Mouse (Mus musculus) kidney, postnatal 0 days (tissue): ENCODE results near the gene Crybg2. TPM values are rescaled to one million over a fixed set of nuclear protein-coding genes. Genes with fewer than 3 reads are reported as not detected.

Experiments used
- ATAC-seq: fragments of 200-750 bp; cut with Nextera tagmentation; replicated peaks from 2 replicates; pipeline ENCODE4 v1.8.0; 2017; ENCODE audit warnings: low read depth, moderate number of reproducible peaks, moderate TSS enrichment, moderate library complexity; ENCODE audit not compliant: low FRiP score
- DNase-seq: peaks from one replicate; pipeline ENCODE4 v3.0.0-alpha.2; 2016; ENCODE audit warnings: low spot score
- H3K27ac ChIP-seq: fragments of 300-500 bp; sonication (generic); 2 replicates; pipeline ENCODE4 v1.5.1; 2014; ENCODE audit warnings: mild to moderate bottlenecking
- H3K27me3 ChIP-seq: fragments of 300-500 bp; sonication (generic); 2 replicates; pipeline ENCODE4 v1.6.1; 2014; ENCODE audit warnings: low read length, mixed read lengths; ENCODE audit not compliant: insufficient read depth
- H3K36me3 ChIP-seq: fragments of 300-500 bp; sonication (generic); 2 replicates; pipeline ENCODE4 v1.6.1; 2014; ENCODE audit warnings: low read length, mixed read lengths; ENCODE audit not compliant: insufficient read depth
- H3K4me1 ChIP-seq: fragments of 300-500 bp; sonication (generic); replicated peaks from 2 replicates; pipeline ENCODE4 v1.6.1; 2014; ENCODE audit warnings: antibody characterized with exemption, low read length, mixed read lengths; ENCODE audit not compliant: insufficient read depth
- H3K4me2 ChIP-seq: fragments of 300-500 bp; sonication (generic); 2 replicates; pipeline ENCODE4 v1.6.1; 2014; ENCODE audit warnings: mild to moderate bottlenecking, low read length, moderate library complexity, mixed read lengths
- H3K4me3 ChIP-seq: fragments of 300-500 bp; sonication (generic); replicated peaks from 2 replicates; pipeline ENCODE4 v1.5.1; 2014; ENCODE audit warnings: low read depth, low read length
- H3K9ac ChIP-seq: fragments of 300-500 bp; sonication (generic); 2 replicates; pipeline ENCODE4 v1.6.1; 2014; ENCODE audit warnings: low read depth, low read length
- H3K9me3 ChIP-seq: fragments of 300-500 bp; sonication (generic); replicated peaks from 2 replicates; pipeline ENCODE4 v1.6.1; 2016; ENCODE audit warnings: low read length, inconsistent platforms, mixed read lengths
- CTCF ChIP-seq: IDR thresholded peaks from 2 replicates; pipeline ENCODE4 v1.5.1; 2016; ENCODE audit warnings: antibody characterized with exemption, low read depth, mild to moderate bottlenecking, moderate library complexity
- WGBS: fragments of 180-500 bp; shearing (Covaris S2); extraction: QIAGEN DNeasy Blood & Tissue Kit; methylation state at CpG from one replicate; pipeline ENCODE4 v1.1.7; 2014; 5-methylcytosine and 5-hydroxymethylcytosine counted together
- polyA plus RNA-seq: library from polyadenylated mRNA; unstranded; fragments of >200 nt; fragmentation: Nextera tagmentation; extraction: Ambion mirVana; gene quantifications from 2 replicates; pipeline ENCODE4 v1.2.1, GENCODE M21; 2015

The Crybg2 gene
- polyA plus RNA-seq, 1 experiment from 2014 or later, result 2.8 TPM

GRCm38 (mm10) chr4:134132519-134133095 is 72.0 kb downstream of the Crybg2 start:
- H3K4me2 ChIP-seq, result no peak overlapping the region
- H3K27ac ChIP-seq, result no peak overlapping the region
- no peaks in the 10 kb centered on the region for H3K9me3 ChIP-seq
- H3K27me3 ChIP-seq, result no peaks in the 10 kb centered on the region
- H3K9ac ChIP-seq, result no peak overlapping the region
- ATAC-seq (no peak), DNase-seq (no peak)
- 0 out of 2 replicates have a peak, but pooled peaks cover 9% of the 10 kb centered on the region for H3K36me3 ChIP-seq
- TF ChIP-seq CTCF, result no peak
- no peak overlapping the region for H3K4me3 ChIP-seq
- WGBS, result 74% methylated on average over 8 of the region's 8 CpGs
- peaks cover 4% of the 10 kb centered on the region for H3K4me1 ChIP-seq

GRCm38 (mm10) chr4:134136280-134136926 is 75.8 kb downstream of the Crybg2 start:
- Histone ChIP-seq H3K4me3 (no peak overlapping the region), H3K4me2 (no peak overlapping the region), H3K9me3 (no peaks in the 10 kb centered on the region), H3K27me3 (no peaks in the 10 kb centered on the region), H3K4me1 (no peaks in the 10 kb centered on the region; the same call in 1 of the 2 replicates), H3K27ac (no peak overlapping the region), H3K36me3 (no peaks in the 10 kb centered on the region), H3K9ac (no peak overlapping the region)
- no peak for TF ChIP-seq CTCF
- ATAC-seq (no peak), DNase-seq (no peak)
- 34% methylated on average over 3 of the region's 3 CpGs for WGBS

- Histone ChIP-seq H3K36me3 (no peaks in the 10 kb centered on the region), H3K9me3 (no peaks in the 10 kb centered on the region), H3K27me3 (no peaks in the 10 kb centered on the region), H3K27ac (no peak overlapping the region), H3K9ac (no peak overlapping the region), H3K4me1 (no peaks in the 10 kb centered on the region), H3K4me3 (no peak overlapping the region), H3K4me2 (no peak overlapping the region)
- WGBS, result 90% methylated on average over 2 of the region's 2 CpGs
- no peak for TF ChIP-seq CTCF
- no peak for DNase-seq
- ATAC-seq, result no peak
Measured at GRCm38 (mm10) chr4:134138857-134139256, 78.2 kb downstream of the Crybg2 start.

Other genes with a start within 250 kb of the Crybg2 start
- 29.7 and 32.5 TPM in 2 replicates for gene Rps6ka1, start 173.0 kb upstream of the Crybg2 start, polyA plus RNA-seq
- gene Hmgn2, start 92.2 kb upstream of the Crybg2 start, polyA plus RNA-seq, result 1,962 and 2,114 TPM in 2 replicates
- gene Dhdds, start 59.9 kb upstream of the Crybg2 start, polyA plus RNA-seq, result 35.3 and 36.9 TPM in 2 replicates
- 0.04 TPM in 1 of 2 replicates, not detected in the other for gene Lin28a, start 42.0 kb upstream of the Crybg2 start, polyA plus RNA-seq
- not detected in 2 replicates for gene Zfp683, start 7.0 kb upstream of the Crybg2 start, polyA plus RNA-seq
- gene Cd52, start 34.3 kb downstream of the Crybg2 start, polyA plus RNA-seq, result 14.7 and 18.9 TPM in 2 replicates
- gene Ubxn11, start 41.8 kb downstream of the Crybg2 start, polyA plus RNA-seq, result 7.6 and 7.8 TPM in 2 replicates
- gene Sh3bgrl3, start 68.0 kb downstream of the Crybg2 start, polyA plus RNA-seq, result 452 and 455 TPM in 2 replicates
- gene Cep85, start 126.3 kb downstream of the Crybg2 start, polyA plus RNA-seq, result 168 and 176 TPM in 2 replicates
- 0.20 and 0.22 TPM in 2 replicates for gene Gm7534, start 142.2 kb downstream of the Crybg2 start, polyA plus RNA-seq
- 0.41 and 0.42 TPM in 2 replicates for gene Catsper4, start 166.6 kb downstream of the Crybg2 start, polyA plus RNA-seq
- 8.3 and 9.2 TPM in 2 replicates for gene Cnksr1, start 177.6 kb downstream of the Crybg2 start, polyA plus RNA-seq
- gene E130218I03Rik, start 182.8 kb downstream of the Crybg2 start, polyA plus RNA-seq, result 0.08 and 0.29 TPM in 2 replicates
- gene Zfp593, start 184.8 kb downstream of the Crybg2 start, polyA plus RNA-seq, result 14.0 and 16.3 TPM in 2 replicates
- not detected in 2 replicates for gene Gm30191, start 186.1 kb downstream of the Crybg2 start, polyA plus RNA-seq
- 10.8 and 12.3 TPM in 2 replicates for gene Grrp1, start 193.3 kb downstream of the Crybg2 start, polyA plus RNA-seq
- gene Pdik1l, start 227.1 kb downstream of the Crybg2 start, polyA plus RNA-seq, result 12.5 and 14.1 TPM in 2 replicates